Mouse (Mus musculus) urinary bladder, adult 2 months (tissue): Measurements from ENCODE around the gene Intu. TPM values are rescaled to one million over a fixed set of nuclear protein-coding genes. Genes with fewer than 3 reads are reported as not detected.
A peak's percentile ranks its signal among the peaks of the same experiment; 100 is the strongest.

Experiments
- DNase-seq: peaks from one replicate; pipeline ENCODE4 v3.0.0; 2022; ENCODE audit warnings: low spot score
- polyA plus RNA-seq: library from polyadenylated mRNA; depleted of rRNA; stranded (reverse); fragments of >200 nt; gene quantifications from 2 replicates; pipeline ENCODE4 v1.2.3, GENCODE M21; 2012

The Intu gene
- polyA plus RNA-seq, 1 experiment: 3.2 TPM

GRCm38 (mm10) chr3:40527976-40528950 lies 2.8 kb upstream of the Intu start:
- no peak for DNase-seq

GRCm38 (mm10) chr3:40528958-40529357 lies 2.1 kb upstream of the Intu start:
- DNase-seq: no peak

- no peak for DNase-seq
These were observed 241 bp upstream of the Intu start for GRCm38 (mm10) chr3:40530845-40531244.

GRCm38 (mm10) chr3:40532256-40532655 lies 1.2 kb downstream of the Intu start:
- DNase-seq: no peak

- no peak for DNase-seq
These were observed 3.1 kb downstream of the Intu start for GRCm38 (mm10) chr3:40534141-40534540.

GRCm38 (mm10) chr3:40540567-40541554 lies 9.8 kb downstream of the Intu start:
- peak; percentile 81 for DNase-seq

GRCm38 (mm10) chr3:40546621-40547020 lies 15.5 kb downstream of the Intu start:
- DNase-seq: no peak

GRCm38 (mm10) chr3:40652941-40653352 lies 121.9 kb downstream of the Intu start:
- DNase-seq: no peak

GRCm38 (mm10) chr3:40653582-40653981 lies 122.5 kb downstream of the Intu start:
- no peak for DNase-seq

- DNase-seq: no peak
These were observed 122.9 kb downstream of the Intu start for GRCm38 (mm10) chr3:40654028-40654427.

GRCm38 (mm10) chr3:40655571-40655970 lies 124.5 kb downstream of the Intu start:
- DNase-seq: no peak

GRCm38 (mm10) chr3:40656339-40656738 lies 125.3 kb downstream of the Intu start:
- DNase-seq: no peak

GRCm38 (mm10) chr3:40660231-40660630 lies 129.1 kb downstream of the Intu start:
- no peak for DNase-seq

- DNase-seq: no peak
These were observed 135.0 kb downstream of the Intu start for GRCm38 (mm10) chr3:40666109-40666508.

- DNase-seq: no peak
These were observed 136.0 kb downstream of the Intu start for GRCm38 (mm10) chr3:40666861-40667719.

- DNase-seq: no peak
These were observed 137.8 kb downstream of the Intu start for GRCm38 (mm10) chr3:40668889-40669288.

- no peak for DNase-seq
These were observed 138.3 kb downstream of the Intu start for GRCm38 (mm10) chr3:40669395-40669794.

- DNase-seq: no peak
These were observed 142.4 kb downstream of the Intu start for GRCm38 (mm10) chr3:40673515-40673914.

GRCm38 (mm10) chr3:40674873-40675405 lies 143.9 kb downstream of the Intu start:
- no peak for DNase-seq

- no peak for DNase-seq
These were observed 147.8 kb downstream of the Intu start for GRCm38 (mm10) chr3:40678856-40679255.

- no peak for DNase-seq
These were observed 151.3 kb downstream of the Intu start for GRCm38 (mm10) chr3:40682404-40682803.
